Mouse (Mus musculus) adrenal gland, postnatal 36 days (tissue): ENCODE data around the gene Ccdc180. TPM values are rescaled to one million over a fixed set of nuclear protein-coding genes. Genes with fewer than 3 reads are reported as not detected.

Experiments used
- DNase-seq, 2 experiments: peaks; one replicate each; pipeline ENCODE4 v3.0.0; 2021; ENCODE audit warnings: mixed read lengths in 1 of 2
- total RNA-seq, 2 experiments: library from RNA; stranded (reverse); gene quantifications; 2 replicates each; pipeline ENCODE4 v1.2.3; 2021

Gene Ccdc180
- total RNA-seq, 2 experiments from 2014 or later: 0.13 to 0.23 TPM

- peak; percentile 100 for DNase-seq
Observed at GRCm38 (mm10) chr4:45971806-45972447, 81.8 kb downstream of the Ccdc180 start.

- DNase-seq: peak; percentile 73 to 83
Observed at GRCm38 (mm10) chr4:45972448-45972854, 82.3 kb downstream of the Ccdc180 start.

- no peak for DNase-seq
Observed at GRCm38 (mm10) chr4:45972951-45973350, 82.8 kb downstream of the Ccdc180 start.

GRCm38 (mm10) chr4:45976931-45977667 is 87.0 kb downstream of the Ccdc180 start:
- DNase-seq: no peak

- no peak for DNase-seq
Observed at GRCm38 (mm10) chr4:45979916-45980315, 89.8 kb downstream of the Ccdc180 start.

- no peak for DNase-seq
Observed at GRCm38 (mm10) chr4:45981054-45981453, 91.0 kb downstream of the Ccdc180 start.

- no peak for DNase-seq
Observed at GRCm38 (mm10) chr4:45990427-45991135, 100.5 kb downstream of the Ccdc180 start.

- no peak for DNase-seq
Observed at GRCm38 (mm10) chr4:45998536-45998935, 108.4 kb downstream of the Ccdc180 start.

Other genes with a start within 250 kb of the Ccdc180 start
- gene Aldh1b1, start 91.3 kb upstream of the Ccdc180 start, total RNA-seq: 10 to 100 TPM; 20.2 to 34.4 TPM
- gene Igfbpl1, start 63.4 kb upstream of the Ccdc180 start, total RNA-seq: not detected
- gene Stra6l, start 41.6 kb upstream of the Ccdc180 start, total RNA-seq: under 1 TPM; 0.13 to 0.43 TPM
- 10 to 100 TPM; 28.5 to 32.3 TPM for gene Tdrd7, start 75.0 kb downstream of the Ccdc180 start, total RNA-seq
- 1 to 10 TPM; 2.0 to 6.6 TPM for gene Tmod1, start 148.6 kb downstream of the Ccdc180 start, total RNA-seq
- gene Ncbp1, start 248.3 kb downstream of the Ccdc180 start, total RNA-seq: 10 to 100 TPM; 48.5 to 49.5 TPM
- 10 to 100 TPM; 29.4 to 29.5 TPM for gene Tstd2, start 248.4 kb downstream of the Ccdc180 start, total RNA-seq